Mouse (Mus musculus) myocyte (in vitro differentiated cells): ENCODE measurements around the gene Slc17a8.

ENCODE experiments used
- CEBPB ChIP-seq: IDR thresholded peaks from 2 replicates; pipeline ENCODE4 v1.6.1; 2011; ENCODE audit warnings: mild to moderate bottlenecking, moderate library complexity; ENCODE audit not compliant: poor library complexity, insufficient read depth, severe bottlenecking
- E2F4 ChIP-seq: IDR thresholded peaks from one replicate; pipeline ENCODE4 v1.6.1; 2011; ENCODE audit warnings: mild to moderate bottlenecking, control low read depth, moderate library complexity; ENCODE audit not compliant: insufficient read depth
- MAX ChIP-seq: IDR thresholded peaks from one replicate; pipeline ENCODE4 v1.6.1; 2011; ENCODE audit warnings: low read depth, mild to moderate bottlenecking, control low read depth
- POLR2A ChIP-seq: IDR thresholded peaks from one replicate; pipeline ENCODE4 v1.6.1; 2011; ENCODE audit warnings: low read depth, mild to moderate bottlenecking, control low read depth, moderate library complexity; ENCODE audit not compliant: insufficient read length
- POLR2AphosphoS2 ChIP-seq: IDR thresholded peaks from one replicate; pipeline ENCODE4 v1.6.1; 2011; ENCODE audit warnings: low read depth, control low read depth; ENCODE audit not compliant: insufficient read length
- USF1 ChIP-seq: IDR thresholded peaks from one replicate; pipeline ENCODE4 v1.6.1; 2011; ENCODE audit warnings: low read depth, mild to moderate bottlenecking, control low read depth, moderate library complexity

DNA sequence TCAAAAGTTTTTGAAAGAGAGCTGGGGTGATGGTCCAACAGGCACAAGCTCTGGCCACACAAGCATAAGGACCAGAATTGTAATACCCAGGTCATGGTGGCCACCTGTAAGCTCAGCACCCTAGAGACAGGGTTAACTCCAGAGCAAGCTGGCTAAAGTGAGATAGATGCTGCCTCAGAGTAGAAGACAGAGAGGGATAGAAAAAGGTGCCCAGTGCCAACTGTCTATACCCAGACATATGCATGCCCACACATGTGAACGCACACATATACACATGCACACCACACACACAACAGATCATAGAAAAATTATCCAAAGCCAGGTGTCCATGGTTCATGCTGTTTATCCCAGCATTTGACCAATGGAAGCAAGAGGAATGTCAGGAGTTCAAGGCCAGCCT is 9.5 kb upstream of the Slc17a8 start:
- TF ChIP-seq POLR2A (no peak), MAX (no peak), E2F4 (no peak), POLR2AphosphoS2 (no peak), USF1 (no peak), CEBPB (no peak)
